Mouse (Mus musculus): ENCODE results near the gene Tmem185b.

DNA sequence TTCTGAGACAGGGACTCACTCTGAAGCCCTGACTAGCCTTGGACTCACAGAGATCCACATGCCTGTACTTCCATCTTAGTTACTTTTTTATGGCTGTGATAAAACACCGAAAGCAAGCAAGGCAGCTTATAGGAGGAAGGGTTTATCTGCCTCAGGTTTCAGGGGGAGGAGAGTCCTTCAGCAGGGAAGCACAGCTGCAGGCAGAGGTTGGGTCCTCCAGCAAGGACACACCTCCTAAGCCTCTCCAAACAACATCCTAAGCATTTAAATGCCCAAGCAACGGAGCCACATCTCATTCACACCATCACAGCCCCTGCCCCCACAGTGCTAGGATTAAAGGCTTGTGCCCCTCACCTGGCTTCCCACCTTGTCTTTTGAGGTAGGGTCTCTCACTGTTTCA lies 40.1 kb upstream of the Tmem185b start:
- TF ChIP-seq CTCF (IDR thresholded peaks at IDR 0.05; ENCODE audit: low read depth, low read length): no peak
- TF ChIP-seq POLR2A (IDR thresholded peaks at IDR 0.05; ENCODE audit: extremely low read depth, insufficient read depth, low read length): no peak

All from liver, adult 2 months (tissue).